Mouse (Mus musculus) heart, adult 2 months (tissue): ENCODE measurements around the gene Wdr25.

Source experiments
- CTCF ChIP-seq: fragments of 200-600 bp; IDR thresholded peaks from 2 replicates; pipeline ENCODE4 v1.8.1; 2022; ENCODE audit warnings: antibody characterized with exemption, mild to moderate bottlenecking, moderate library complexity
- EP300 ChIP-seq: fragments of 200-500 bp; IDR thresholded peaks from 2 replicates; pipeline ENCODE4 v1.6.1; 2011; ENCODE audit warnings: low read depth, low read length, control low read depth; ENCODE audit not compliant: insufficient read depth

GRCm38 (mm10) chr12:108940255-108940654, 46.8 kb downstream of the Wdr25 start:
- TF ChIP-seq EP300 (no peak), CTCF (no peak)
